Mouse (Mus musculus) liver, embryonic 11.5 days (tissue): Measurements from ENCODE around the gene Tmem63b. TPM values are rescaled to one million over a fixed set of nuclear protein-coding genes. Genes with fewer than 3 reads are reported as not detected.

Source experiments
- ATAC-seq: fragments of 200-750 bp; cut with Nextera tagmentation; replicated peaks from 2 replicates; pipeline ENCODE4 v1.8.0; 2017; ENCODE audit warnings: moderate number of reproducible peaks, mild to moderate bottlenecking, moderate TSS enrichment, moderate library complexity; ENCODE audit not compliant: low FRiP score
- DNase-seq: peaks from one replicate; pipeline ENCODE4 v3.0.0-alpha.2; 2017; ENCODE audit warnings: low spot score
- H3K27ac ChIP-seq: fragments of 300-500 bp; sonication (generic); 2 replicates; pipeline ENCODE4 v1.5.1; 2014; ENCODE audit warnings: mild to moderate bottlenecking, low read depth, low read length, control low read depth
- H3K27me3 ChIP-seq: fragments of 300-500 bp; sonication (generic); replicated peaks from 2 replicates; pipeline ENCODE4 v1.6.1; 2014; ENCODE audit warnings: low read length, mixed read lengths; ENCODE audit not compliant: control insufficient read depth, insufficient read depth
- H3K36me3 ChIP-seq: fragments of 300-500 bp; sonication (generic); 2 replicates; pipeline ENCODE4 v1.6.1; 2014; ENCODE audit warnings: mild to moderate bottlenecking, low read length, moderate library complexity, mixed read lengths; ENCODE audit not compliant: control insufficient read depth, insufficient read depth
- H3K4me1 ChIP-seq: fragments of 300-500 bp; sonication (generic); replicated peaks from 2 replicates; pipeline ENCODE4 v1.6.1; 2014; ENCODE audit warnings: low read length, mixed read lengths; ENCODE audit not compliant: control insufficient read depth, insufficient read depth
- H3K4me2 ChIP-seq: fragments of 300-500 bp; sonication (generic); 2 replicates; pipeline ENCODE4 v1.6.1; 2014; ENCODE audit warnings: mild to moderate bottlenecking, control low read depth, moderate library complexity
- H3K4me3 ChIP-seq: fragments of 300-500 bp; sonication (generic); 2 replicates; pipeline ENCODE4 v1.5.1; 2014; ENCODE audit warnings: low read depth, low read length, control low read depth
- H3K9ac ChIP-seq: fragments of 300-500 bp; sonication (generic); 2 replicates; pipeline ENCODE4 v1.6.1; 2014; ENCODE audit warnings: low read depth, low read length, control low read depth
- H3K9me3 ChIP-seq: fragments of 300-500 bp; sonication (generic); 2 replicates; pipeline ENCODE4 v1.6.1; 2016; ENCODE audit warnings: low read length, inconsistent platforms, mixed read lengths; ENCODE audit not compliant: control insufficient read depth
- WGBS: fragments of 180-500 bp; shearing (Covaris S2); extraction: QIAGEN DNeasy Blood & Tissue Kit; methylation state at CpG from one replicate; pipeline ENCODE4 v1.1.7; 2014; 5-methylcytosine and 5-hydroxymethylcytosine counted together
- polyA plus RNA-seq: library from polyadenylated mRNA; unstranded; fragments of >200 nt; fragmentation: Nextera tagmentation; extraction: Ambion mirVana; gene quantifications from 2 replicates; pipeline ENCODE4 v1.2.1, GENCODE M21; 2014

Gene Tmem63b
- 16.0 and 18.0 TPM in 2 replicates for polyA plus RNA-seq

DNA sequence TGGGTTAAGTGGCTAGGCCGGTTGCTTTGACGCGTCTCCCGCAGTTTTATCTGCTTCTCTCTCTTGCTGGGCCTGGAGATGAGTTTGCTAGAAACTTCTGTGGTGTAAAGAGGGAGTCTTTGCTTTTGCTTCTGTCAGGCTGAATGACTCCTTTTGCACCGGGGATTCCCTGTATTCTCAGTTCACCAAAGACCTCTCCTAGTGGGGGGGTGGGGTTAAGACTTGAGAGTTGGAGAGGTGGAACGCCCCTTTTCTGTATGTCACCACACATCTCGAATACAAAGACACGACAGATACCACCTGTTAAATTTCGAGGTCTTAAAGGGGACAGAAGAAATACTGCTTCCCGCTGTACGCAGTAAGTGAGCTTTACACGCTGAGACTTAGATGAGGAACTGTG is at the start of gene Tmem63b:
Gene Tmem63b, minus strand, starts transcription at position 190 of the 400 bp plus-strand sequence.
- WGBS, result 9% methylated on average over 12 of the region's 12 CpGs
- Histone ChIP-seq H3K27ac (peak within 1 kb of the TSS; percentile 61), H3K4me2 (peak within 1 kb of the TSS; percentile 98), H3K9ac (peak within 1 kb of the TSS; percentile 77), H3K4me1 (peaks cover 23% of the 10 kb centered on the region), H3K4me3 (peak within 1 kb of the TSS; percentile 71), H3K9me3 (no peaks in the 10 kb centered on the region), H3K27me3 (no peaks in the 10 kb centered on the region), H3K36me3 (no peaks in the 10 kb centered on the region)
- ATAC-seq (peak; percentile 9), DNase-seq (no peak)

GRCm38 (mm10) chr17:45735382-45736310 is 48.9 kb upstream of the Tmem63b start:
- peak overlapping the region; percentile 97 for H3K27ac ChIP-seq
- ATAC-seq (peak; percentile 57), DNase-seq (peak; percentile 82)
- H3K36me3 ChIP-seq, result no peaks in the 10 kb centered on the region
- H3K4me3 ChIP-seq, result peak overlapping the region; percentile 60
- peaks cover 41% of the 10 kb centered on the region for H3K4me1 ChIP-seq
- H3K9ac ChIP-seq, result peak overlapping the region; percentile 79
- peaks cover 30% of the 10 kb centered on the region for H3K27me3 ChIP-seq
- peak overlapping the region; percentile 85 for H3K4me2 ChIP-seq
- no peaks in the 10 kb centered on the region for H3K9me3 ChIP-seq
- WGBS, result 7% methylated on average over 10 of the region's 10 CpGs

DNA sequence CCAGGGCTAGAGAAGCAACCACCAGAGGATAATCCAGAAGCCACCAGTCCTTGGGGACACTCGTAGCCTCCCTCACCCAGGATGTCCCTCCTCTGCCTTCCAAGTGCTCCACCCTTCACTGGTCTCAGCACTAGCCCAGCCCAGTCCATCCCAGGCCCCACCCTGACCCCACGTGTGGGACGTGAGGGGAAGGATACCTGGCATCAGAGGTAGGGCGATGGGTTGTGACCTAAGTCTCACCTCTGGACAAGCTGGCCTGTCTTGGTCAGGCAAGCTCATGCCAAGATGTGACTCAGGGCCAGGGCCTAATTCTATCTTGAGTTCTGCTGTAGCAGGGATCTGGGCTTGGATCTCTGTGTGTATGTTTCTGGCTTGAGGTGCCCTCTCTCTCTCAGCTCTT is 48.2 kb upstream of the Tmem63b start:
- WGBS, result 81% methylated on average over 4 of the region's 4 CpGs
- Histone ChIP-seq H3K4me2 (no peak overlapping the region), H3K27me3 (peaks cover 30% of the 10 kb centered on the region), H3K36me3 (no peaks in the 10 kb centered on the region), H3K4me3 (no peak overlapping the region), H3K27ac (peak overlapping the region; percentile 72), H3K9me3 (no peaks in the 10 kb centered on the region), H3K4me1 (peaks cover 41% of the 10 kb centered on the region), H3K9ac (peak overlapping the region; percentile 65)
- DNase-seq, result no peak
- no peak for ATAC-seq

DNA sequence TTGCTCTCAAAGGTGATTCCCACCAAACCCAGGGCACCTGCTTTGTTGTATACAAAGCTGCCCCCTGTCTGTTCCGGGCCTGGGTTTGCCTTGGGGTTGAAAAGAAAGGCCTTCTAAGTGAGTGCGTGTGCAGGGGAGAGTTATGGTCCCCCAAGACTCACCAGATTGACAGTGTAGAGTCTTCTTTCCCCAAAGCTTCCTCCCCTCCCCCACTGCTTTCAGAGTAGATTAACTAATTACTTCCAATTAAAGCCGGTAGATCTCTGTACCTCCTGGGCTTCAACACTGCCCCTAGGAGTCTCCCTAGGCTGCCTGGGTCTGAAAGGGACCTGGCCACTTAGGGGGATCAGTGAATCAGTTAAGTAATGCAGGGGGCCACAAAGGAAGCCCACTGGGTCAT is 47.6 kb upstream of the Tmem63b start:
- H3K4me3 ChIP-seq, result peak overlapping the region; percentile 40
- no peaks in the 10 kb centered on the region for H3K9me3 ChIP-seq
- peak overlapping the region; percentile 85 for H3K4me2 ChIP-seq
- DNase-seq (no peak), ATAC-seq (no peak)
- H3K27ac ChIP-seq, result peak overlapping the region; percentile 72
- 31% methylated on average over 3 of the region's 3 CpGs for WGBS
- peaks cover 41% of the 10 kb centered on the region for H3K4me1 ChIP-seq
- no peaks in the 10 kb centered on the region for H3K36me3 ChIP-seq
- peaks cover 30% of the 10 kb centered on the region for H3K27me3 ChIP-seq
- peak overlapping the region; percentile 65 for H3K9ac ChIP-seq

- 1% methylated on average over 41 of the region's 41 CpGs for WGBS
Measured at GRCm38 (mm10) chr17:45733735-45734301, 47.1 kb upstream of the Tmem63b start, which contains the start of gene 1600014C23Rik. Gene 1600014C23Rik (minus strand): TSS chr17:45733844.

DNA sequence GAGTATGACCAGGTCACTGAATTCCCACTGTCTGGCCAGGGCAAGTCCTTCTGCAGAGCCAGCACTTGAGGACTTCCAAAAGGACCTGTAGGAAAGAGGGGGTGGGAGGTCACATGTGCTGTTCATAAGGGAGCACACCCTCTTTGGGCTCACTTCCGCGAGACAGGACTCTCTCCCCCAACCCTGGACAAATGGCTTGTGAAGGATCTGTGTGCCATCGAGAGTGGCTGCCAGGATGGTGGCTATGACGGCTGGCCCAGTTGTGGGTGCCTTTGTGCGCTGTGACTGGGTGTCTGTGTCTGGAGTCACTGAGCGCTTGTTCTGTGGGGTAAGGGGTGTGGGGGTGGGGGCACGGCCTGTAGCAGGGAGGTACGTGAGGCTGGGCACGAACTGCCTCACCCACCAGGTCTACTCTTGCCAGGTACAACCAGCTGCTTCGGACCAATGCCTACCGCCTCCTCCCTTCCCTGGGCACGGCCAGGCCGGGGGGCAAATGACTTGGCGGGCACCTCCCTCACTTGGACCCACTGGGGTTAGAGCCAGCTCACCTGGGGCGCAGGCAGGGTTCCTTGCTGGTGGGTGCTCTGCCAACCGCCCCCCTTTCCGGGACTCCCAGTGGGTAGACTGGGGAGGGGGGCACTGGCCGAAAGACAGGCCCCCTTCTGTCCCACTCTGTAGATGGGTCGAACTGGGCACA is 46.5 kb upstream of the Tmem63b start:
- Histone ChIP-seq H3K4me2 (peak overlapping the region; percentile 85), H3K36me3 (no peaks in the 10 kb centered on the region), H3K9ac (peak overlapping the region; percentile 65), H3K4me3 (peak overlapping the region; percentile 40; the same call in 1 of the 2 replicates), H3K4me1 (peaks cover 41% of the 10 kb centered on the region), H3K27me3 (peaks cover 30% of the 10 kb centered on the region), H3K9me3 (no peaks in the 10 kb centered on the region), H3K27ac (no peak overlapping the region)
- ATAC-seq (no peak), DNase-seq (no peak)
- 68% methylated on average over 19 of the region's 19 CpGs for WGBS

More at GRCm38 (mm10) chr17:45733735-45734301, 47.1 kb upstream of the Tmem63b start, which contains the start of gene 1600014C23Rik:
- no peaks in the 10 kb centered on the region for H3K36me3 ChIP-seq
- peak within 1 kb of the TSS; percentile 72 for H3K27ac ChIP-seq
- H3K4me2 ChIP-seq, result peak within 1 kb of the TSS; percentile 85
- ATAC-seq, result no peak
- H3K4me1 ChIP-seq, result peaks cover 41% of the 10 kb centered on the region
- peak within 1 kb of the TSS; percentile 65 for H3K9ac ChIP-seq
- H3K27me3 ChIP-seq, result peaks cover 30% of the 10 kb centered on the region
- H3K9me3 ChIP-seq, result no peaks in the 10 kb centered on the region
- H3K4me3 ChIP-seq, result peak within 1 kb of the TSS; percentile 40
- DNase-seq, result no peak

- H3K36me3 ChIP-seq, result no peaks in the 10 kb centered on the region
- no peak overlapping the region for H3K27ac ChIP-seq
- DNase-seq (peak; percentile 83), ATAC-seq (no peak)
- H3K4me3 ChIP-seq, result no peak overlapping the region
- H3K27me3 ChIP-seq, result peaks cover 30% of the 10 kb centered on the region
- H3K4me1 ChIP-seq, result peaks cover 37% of the 10 kb centered on the region
- H3K9me3 ChIP-seq, result no peaks in the 10 kb centered on the region
- no peak overlapping the region for H3K4me2 ChIP-seq
- 26% methylated on average over 9 of the region's 9 CpGs for WGBS
- H3K9ac ChIP-seq, result no peak overlapping the region
Measured at GRCm38 (mm10) chr17:45731172-45731864, 44.6 kb upstream of the Tmem63b start.

DNA sequence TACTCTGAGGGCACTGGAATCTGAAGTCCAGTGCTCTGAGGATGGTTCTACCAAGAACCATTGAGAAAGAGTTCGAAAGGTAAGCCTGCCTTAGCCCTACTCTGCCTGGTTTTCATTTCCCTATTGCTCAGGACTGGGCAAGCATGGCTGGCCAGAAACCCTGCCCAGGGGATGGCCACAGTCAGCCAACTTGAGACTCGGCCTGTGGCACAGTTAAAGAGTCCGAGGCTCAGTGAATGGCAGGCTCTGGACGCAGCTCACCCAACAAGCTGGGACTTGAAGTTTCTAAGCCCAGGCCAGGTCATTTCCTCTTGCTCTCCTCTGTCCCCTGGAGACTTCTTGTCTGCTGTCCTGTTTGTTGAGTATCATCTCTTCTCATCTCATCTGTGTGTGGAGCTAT is 44.0 kb upstream of the Tmem63b start:
- Histone ChIP-seq H3K4me3 (no peak overlapping the region), H3K9ac (no peak overlapping the region), H3K27ac (no peak overlapping the region), H3K9me3 (no peaks in the 10 kb centered on the region), H3K4me1 (peaks cover 39% of the 10 kb centered on the region), H3K36me3 (no peaks in the 10 kb centered on the region), H3K27me3 (peaks cover 30% of the 10 kb centered on the region), H3K4me2 (no peak overlapping the region)
- 78% methylated on average over 4 of the region's 4 CpGs for WGBS
- no peak for DNase-seq
- ATAC-seq, result no peak
